Mouse (Mus musculus): ENCODE measurements around the gene Pacrg.

Gene Pacrg

DNA sequence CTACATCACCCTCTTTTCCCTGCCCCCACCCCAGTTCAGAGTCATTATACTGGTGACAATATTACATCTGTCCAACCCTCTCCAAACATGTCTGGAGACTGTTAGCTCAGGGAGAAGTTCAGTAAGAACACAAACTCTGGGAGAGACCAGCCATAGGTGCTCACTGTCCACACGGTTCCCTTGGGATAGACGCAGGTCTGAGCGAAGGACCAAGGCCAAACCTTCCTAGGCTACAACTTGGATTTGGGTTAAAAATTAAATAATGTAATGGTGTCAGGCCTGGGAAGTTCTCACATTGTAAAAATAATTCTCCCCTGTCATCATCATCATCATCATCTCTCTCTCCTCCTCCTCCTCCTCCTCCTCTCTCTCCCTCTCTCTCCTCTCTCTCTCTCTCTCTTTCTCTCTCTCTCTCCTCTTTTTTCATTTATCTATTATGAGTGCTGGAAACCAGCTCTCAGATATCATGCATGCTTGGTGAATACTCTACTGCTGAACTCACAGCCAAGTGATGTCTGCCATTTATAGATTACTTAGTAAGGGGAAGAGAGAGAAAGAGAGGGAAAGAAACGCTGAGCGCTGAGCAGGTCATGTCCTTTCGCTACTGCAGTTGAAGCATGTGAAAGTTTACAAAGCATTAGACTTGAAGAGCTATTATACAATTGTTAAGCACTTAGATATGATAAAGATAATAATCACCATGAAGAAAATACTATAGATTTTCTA, 215.2 kb downstream of the Pacrg start:
- no peak for DNase-seq (ENCODE audit: low read depth)

DNA sequence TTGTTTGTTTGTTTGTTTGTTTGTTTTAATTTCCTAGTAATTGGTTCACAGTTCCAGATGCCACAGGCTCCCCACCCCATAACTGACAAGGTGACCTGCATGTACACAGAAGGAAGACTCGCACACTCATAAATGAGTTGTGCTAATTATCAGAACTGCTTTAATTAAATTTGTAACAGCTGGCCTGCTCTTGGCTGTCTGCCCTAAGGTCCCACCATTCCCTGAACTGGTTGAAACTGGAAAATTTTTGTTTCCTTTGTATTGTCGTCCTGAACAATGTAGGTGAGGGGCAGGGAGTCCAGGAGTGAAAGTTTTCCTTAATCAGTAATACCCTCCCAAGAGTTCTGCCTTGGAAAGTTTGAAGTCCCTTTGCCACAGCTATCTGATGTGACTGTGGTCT, 219.5 kb downstream of the Pacrg start:
- no peak for DNase-seq (ENCODE audit: low read depth)

GRCm38 (mm10) chr17:10619881-10620280, 220.2 kb downstream of the Pacrg start:
- DNase-seq (ENCODE audit: low read depth) = no peak

DNA sequence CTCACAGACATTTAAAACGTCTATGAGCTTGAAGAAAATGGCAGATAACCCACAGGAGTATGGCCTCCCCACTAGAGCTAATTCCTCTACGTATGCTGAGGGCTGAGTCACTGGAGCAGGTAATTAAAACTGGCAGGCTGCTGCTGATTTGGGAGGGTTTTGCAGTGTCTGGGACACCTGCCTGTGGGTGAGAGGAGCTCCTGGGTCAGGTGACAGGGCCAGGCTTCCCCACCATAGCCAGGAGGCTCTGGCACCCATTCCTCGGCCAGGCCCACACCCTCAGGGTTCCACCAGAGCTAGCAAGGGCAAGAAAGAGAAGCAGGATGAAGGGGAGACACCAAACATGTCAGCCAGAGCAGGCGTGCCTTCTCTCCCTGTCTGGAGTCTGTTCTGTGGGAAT, 222.5 kb downstream of the Pacrg start:
- DNase-seq (ENCODE audit: low read depth) = no peak

GRCm38 (mm10) chr17:10615611-10616010, 224.5 kb downstream of the Pacrg start:
- DNase-seq (ENCODE audit: low read depth) = no peak

DNA sequence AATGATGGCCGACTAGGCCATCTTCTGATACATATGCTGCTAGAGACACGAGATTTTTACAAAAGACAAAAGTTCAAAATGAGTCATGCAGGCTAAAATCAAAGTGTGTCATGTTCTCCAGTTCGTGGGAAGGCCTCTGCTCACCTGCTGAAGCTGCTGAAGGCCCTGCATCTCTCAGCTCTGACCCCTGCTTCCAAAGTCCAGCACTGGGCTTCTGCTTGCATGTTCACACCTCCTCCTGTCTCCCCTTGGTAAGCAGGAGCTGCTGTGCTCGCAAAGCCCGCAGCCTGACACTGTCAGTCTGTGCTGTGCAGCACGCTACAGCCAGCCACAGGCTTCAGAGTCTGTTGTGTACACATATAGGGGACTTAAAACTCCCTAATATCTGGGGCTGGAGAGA, 225.4 kb downstream of the Pacrg start:
- DNase-seq (ENCODE audit: low read depth) = no peak

DNA sequence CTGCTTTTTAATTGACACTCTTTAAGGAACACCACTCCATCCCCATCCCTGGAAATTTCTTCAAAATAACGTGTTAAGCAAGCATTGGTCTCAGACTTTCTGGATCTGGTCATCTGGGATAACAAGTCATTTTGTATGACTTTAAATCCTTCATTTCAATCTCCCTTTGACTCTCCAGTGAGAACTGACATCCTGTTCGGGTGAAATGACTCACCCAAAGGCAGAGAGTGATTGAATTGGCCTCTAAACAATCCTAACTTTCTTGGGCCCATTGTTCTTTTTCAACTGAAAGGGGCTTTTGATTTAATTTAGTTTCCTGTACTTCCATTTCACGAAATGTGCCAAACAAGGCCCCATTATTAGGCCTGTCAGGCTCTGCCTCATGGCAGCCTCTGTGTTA, 228.5 kb downstream of the Pacrg start:
- no peak for DNase-seq (ENCODE audit: low read depth)

DNA sequence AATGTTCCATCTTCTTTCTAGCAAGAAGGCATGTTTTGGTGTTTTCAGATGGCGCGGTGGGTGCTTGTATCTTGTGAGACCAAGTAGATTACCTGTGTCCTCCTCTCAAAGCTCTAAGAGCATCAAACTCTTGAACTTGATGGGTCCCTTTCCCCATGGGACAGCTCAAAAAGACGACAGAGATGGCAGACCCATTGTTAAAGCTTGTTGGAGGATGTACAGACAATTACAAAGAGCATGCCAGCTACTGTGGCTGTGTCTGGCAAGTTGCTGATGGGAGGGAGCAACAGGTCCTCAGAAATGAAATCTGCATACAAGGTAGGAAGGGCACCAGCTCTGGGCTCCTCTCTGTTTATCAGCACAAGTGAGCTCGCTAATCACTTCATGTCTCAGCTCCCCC, 232.0 kb downstream of the Pacrg start:
- no peak for DNase-seq (ENCODE audit: low read depth)

DNA sequence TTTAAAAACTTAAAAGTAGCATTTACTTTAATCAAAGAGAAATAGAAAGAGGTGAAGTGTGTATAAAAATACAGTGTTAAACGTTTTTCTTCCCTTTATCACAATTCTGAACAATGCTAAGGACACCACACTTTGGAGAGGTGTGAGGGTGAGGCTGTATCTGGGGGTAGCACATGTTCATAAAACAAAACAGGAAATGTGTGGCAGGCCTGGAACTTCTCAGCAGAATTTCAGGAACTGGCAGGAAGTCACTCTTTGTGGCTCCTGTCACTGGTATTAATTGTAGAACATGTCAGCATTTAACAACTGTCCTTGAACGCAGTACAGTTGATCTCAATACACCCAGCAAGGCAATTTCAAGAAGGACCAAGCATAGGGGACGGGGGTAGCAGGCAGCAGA, 234.0 kb downstream of the Pacrg start:
- DNase-seq (ENCODE audit: low read depth) = no peak

GRCm38 (mm10) chr17:10597741-10598140, 242.4 kb downstream of the Pacrg start:
- DNase-seq (ENCODE audit: low read depth) = no peak

DNA sequence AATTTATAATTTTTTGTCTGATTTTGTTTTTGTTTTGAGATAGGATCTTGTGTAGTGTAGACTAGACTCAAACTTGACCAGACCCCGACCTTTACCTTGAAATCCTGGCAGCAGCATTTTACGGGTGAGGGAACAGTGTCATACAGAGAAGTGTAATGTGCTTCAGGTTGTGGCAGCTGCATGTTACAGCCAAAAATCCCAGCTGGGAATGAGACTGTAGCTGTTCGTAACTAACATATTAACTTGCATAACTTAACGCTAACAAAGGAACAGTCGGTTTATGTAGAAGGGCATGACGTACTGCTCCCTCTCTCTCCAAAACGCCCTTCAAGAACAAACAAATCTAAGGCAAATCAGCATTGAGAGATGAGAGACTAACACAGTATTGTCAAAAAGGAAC, 250.5 kb downstream of the Pacrg start:
- no peak for DNase-seq (ENCODE audit: low read depth)

DNA sequence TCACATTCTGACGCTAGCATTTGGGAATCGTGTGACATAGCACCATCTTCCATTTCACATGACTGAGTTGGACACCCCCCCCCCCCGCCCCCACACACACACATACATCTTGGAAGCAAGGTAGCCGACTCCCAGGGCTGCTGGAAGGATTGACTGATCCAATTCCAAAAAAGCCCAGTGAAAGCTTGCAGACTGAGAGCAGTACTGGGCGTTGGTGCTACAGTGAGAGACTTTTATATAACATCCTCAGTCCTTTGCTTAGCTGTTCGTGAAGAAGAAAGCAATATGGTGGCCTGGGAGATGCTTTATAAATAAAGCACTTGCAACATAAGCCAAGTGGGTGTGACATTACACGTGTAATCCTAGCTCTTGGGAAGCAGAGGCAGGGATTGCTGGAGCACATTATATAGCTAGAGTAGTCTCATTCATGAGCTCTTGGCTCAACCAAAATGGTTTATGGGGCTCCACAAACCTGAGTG, 251.2 kb downstream of the Pacrg start:
- DNase-seq (ENCODE audit: low read depth) = no peak

DNA sequence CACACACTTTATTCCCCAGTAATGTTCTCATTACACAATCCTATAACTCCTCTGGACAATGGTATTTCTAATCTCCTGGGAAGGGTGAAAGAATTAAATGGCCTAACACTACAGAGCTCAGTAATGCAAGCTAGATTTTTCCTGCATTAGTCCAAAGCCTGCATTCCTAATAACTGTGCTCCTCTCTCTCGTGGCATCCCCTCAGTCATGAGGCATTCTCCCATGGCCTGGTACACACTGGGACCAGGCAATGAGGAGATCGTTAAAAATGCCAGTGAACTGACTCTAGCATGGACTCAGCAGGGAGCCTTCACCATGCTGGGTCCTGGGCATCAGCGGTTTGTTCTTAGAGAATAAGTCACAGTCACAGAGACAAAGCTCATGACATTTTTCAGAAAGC, 256.8 kb downstream of the Pacrg start:
- no peak for DNase-seq (ENCODE audit: low read depth)

DNA sequence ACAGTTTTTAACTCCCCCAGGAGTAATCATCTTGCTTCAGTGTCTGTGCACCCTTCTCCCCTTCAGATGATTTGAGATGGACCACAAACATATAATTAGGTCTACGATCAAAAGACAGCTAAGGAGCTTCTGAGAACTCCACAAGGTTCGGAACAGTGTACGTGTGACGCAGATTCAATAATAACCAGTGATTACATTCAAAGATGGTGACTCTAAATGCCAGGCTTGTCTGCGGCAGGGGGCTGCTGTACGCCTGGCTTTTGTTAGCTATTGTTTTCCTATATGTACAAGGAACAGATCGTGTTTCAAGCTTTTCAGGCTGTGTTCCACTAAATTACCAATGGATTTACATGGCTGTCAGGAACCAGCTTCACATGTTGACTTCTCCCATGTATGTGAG, 264.8 kb downstream of the Pacrg start:
- no peak for DNase-seq (ENCODE audit: low read depth)

DNA sequence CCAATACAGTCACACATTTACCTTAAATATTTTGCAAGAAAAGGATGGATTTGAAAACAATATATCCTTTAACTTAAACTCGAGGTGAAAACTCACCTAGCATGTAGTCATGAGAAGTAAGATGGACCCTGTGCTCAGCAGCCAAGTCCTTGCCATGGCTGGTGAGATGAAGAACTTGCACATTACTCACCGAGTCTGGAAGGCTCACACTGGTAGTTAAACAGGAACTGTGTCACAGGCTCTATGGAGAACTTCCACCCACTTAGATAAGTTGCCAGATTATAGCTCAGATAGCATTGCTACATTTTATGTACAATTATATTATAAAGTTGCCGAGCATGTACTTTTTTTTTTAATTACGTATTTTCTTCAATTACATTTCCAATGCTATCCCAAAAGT, 267.7 kb downstream of the Pacrg start:
- DNase-seq (ENCODE audit: low read depth) = no peak

DNA sequence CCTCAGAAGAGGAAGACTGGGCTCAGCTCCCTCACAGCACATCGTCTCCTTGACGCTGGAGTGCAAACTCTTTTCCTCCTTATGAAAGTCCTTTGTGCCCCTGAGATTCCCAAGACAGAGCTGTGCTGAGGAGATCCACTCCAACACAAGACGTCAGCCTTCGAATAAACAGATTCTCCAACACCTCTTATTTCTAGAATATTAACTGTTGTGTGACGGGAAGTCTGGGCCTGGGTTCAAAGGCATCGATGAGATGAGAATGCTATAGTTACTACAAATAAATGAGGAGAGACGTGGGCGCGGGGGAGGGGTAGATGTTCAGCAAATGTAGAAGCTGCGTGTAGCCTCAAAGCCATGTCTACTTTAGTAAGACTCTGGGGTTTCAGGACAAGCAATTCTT, 270.8 kb downstream of the Pacrg start:
- DNase-seq (ENCODE audit: low read depth) = no peak

DNA sequence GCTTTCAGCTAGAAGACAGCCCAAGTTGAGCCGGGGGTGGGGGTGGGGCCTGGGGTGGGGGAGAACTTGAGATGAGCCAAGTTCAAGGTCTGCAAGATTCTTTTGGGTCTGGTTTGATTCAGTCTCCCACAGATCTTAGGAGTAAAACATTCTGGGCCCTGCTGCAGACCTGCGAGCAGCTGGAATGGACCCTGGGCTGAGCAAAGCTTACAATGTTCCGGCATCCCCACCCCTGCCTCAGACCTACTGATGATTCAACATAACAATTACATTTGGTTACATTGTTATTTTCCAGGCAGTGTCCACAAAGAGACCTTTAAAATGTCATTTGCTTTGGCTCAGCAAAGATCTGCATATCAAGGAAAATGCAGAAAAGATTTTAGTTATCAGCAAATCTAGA, 272.7 kb downstream of the Pacrg start:
- DNase-seq (ENCODE audit: low read depth) = no peak

- no peak for DNase-seq (ENCODE audit: low read depth)
Measured at GRCm38 (mm10) chr17:10564191-10564590, 275.9 kb downstream of the Pacrg start.

- no peak for DNase-seq (ENCODE audit: low read depth)
Measured at GRCm38 (mm10) chr17:10562871-10563270, 277.2 kb downstream of the Pacrg start.

DNA sequence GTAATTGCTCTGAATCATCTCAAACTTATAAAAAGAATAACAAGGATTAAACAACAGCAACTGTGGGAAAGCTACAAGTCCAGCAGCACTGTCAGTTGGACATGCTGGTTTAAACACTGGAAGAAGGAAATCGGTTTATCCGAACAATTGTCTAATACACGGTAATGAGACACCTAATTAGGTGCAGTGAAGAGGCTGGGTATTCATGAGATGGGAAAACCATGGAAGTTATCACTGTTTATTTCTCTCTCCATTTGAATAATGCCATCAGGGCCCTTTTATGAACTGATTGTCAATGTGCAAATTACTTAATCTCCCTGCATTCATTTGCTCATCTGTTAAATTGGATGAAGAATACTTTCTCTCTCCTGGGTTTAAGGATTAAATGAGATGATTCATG, 280.1 kb downstream of the Pacrg start:
- DNase-seq (ENCODE audit: low read depth) = no peak

DNA sequence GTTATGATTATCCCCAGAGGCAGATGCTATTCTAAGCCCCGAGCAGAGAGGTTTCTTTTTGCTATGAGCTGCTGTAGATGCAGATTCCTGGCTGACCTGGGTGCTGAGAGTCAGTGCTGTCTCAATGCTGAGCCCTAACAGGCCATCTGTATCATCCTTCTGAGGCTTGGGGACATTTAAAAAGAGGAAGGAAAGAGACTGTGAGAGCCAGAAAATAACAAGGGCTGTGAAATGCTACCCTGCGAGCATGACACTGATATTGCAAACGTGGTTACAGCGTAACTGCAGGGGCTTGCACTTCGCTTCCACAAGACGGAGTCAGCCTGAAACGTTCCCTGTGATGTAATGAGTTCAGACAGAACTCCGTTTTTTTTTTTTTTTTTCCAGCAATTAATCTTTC, 281.4 kb downstream of the Pacrg start:
- DNase-seq (ENCODE audit: low read depth) = no peak

GRCm38 (mm10) chr17:10552295-10553056, 287.6 kb downstream of the Pacrg start:
- DNase-seq (ENCODE audit: low read depth) = no peak

- no peak for DNase-seq (ENCODE audit: low read depth)
Measured at GRCm38 (mm10) chr17:10550781-10551520, 289.2 kb downstream of the Pacrg start.

All from naive thymus-derived CD4-positive, alpha-beta T cell, adult 2 months (primary cell).